Mouse (Mus musculus) embryonic fibroblast, embryonic 13.5 days (primary cell): ENCODE data around the gene Atg2b.

Experiments used
- CTCF ChIP-seq: IDR thresholded peaks from 2 replicates; pipeline ENCODE4 v1.5.1; 2011; ENCODE audit warnings: mild to moderate bottlenecking, control low read depth, low read length, moderate library complexity, borderline replicate concordance; ENCODE audit not compliant: insufficient read depth
- POLR2A ChIP-seq: IDR thresholded peaks from 2 replicates; pipeline ENCODE4 v1.6.1; 2011; ENCODE audit warnings: low read depth, mild to moderate bottlenecking, control low read depth, low read length, moderate library complexity

DNA sequence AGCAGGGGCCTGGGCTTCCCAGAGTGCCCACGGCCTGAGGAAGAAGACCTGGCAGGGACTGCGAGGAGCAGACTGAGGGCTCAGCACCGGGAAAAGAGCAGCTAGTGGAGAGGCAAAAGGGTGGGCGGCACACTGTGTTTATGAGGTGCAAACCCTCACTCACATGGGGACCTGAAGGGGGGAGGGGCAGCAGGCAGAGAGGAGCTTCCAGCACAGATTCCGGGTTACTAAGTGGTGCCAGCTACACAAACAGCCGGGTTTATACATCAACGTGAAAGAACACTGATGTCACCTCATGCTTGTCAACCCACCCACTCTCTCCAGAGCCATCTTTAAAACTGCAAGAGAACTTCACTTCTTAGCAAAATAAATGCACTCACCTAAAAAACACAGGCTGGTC is 59.2 kb downstream of the Atg2b start:
- TF ChIP-seq CTCF (no peak), POLR2A (no peak)
